Mouse (Mus musculus): ENCODE results near the gene Gpr84.

Gpr84 gene

GRCm38 (mm10) chr15:103305792-103306645 lies 4.4 kb downstream of the Gpr84 start:
- DNase-seq (ENCODE audit: low read depth, low spot score): no peak

- peak; percentile 99 for DNase-seq (ENCODE audit: low read depth, low spot score)
Observed at GRCm38 (mm10) chr15:103305070-103305678, 5.2 kb downstream of the Gpr84 start.

- DNase-seq (ENCODE audit: low read depth, low spot score): peak; percentile 32
Observed at GRCm38 (mm10) chr15:103304616-103304969, 5.8 kb downstream of the Gpr84 start.

GRCm38 (mm10) chr15:103303916-103304615 lies 6.3 kb downstream of the Gpr84 start:
- DNase-seq (ENCODE audit: low read depth, low spot score): no peak

GRCm38 (mm10) chr15:103302341-103303021 lies 7.9 kb downstream of the Gpr84 start:
- DNase-seq (ENCODE audit: low read depth, low spot score): no peak

GRCm38 (mm10) chr15:103301547-103302340 lies 8.7 kb downstream of the Gpr84 start:
- DNase-seq (ENCODE audit: low read depth, low spot score): no peak

GRCm38 (mm10) chr15:103301046-103301445 lies 9.4 kb downstream of the Gpr84 start:
- no peak for DNase-seq (ENCODE audit: low read depth, low spot score)

GRCm38 (mm10) chr15:103300560-103300959 lies 9.9 kb downstream of the Gpr84 start:
- DNase-seq (ENCODE audit: low read depth, low spot score): no peak

GRCm38 (mm10) chr15:103300067-103300471 lies 10.3 kb downstream of the Gpr84 start:
- DNase-seq (ENCODE audit: low read depth, low spot score): peak; percentile 46

- no peak for DNase-seq (ENCODE audit: low read depth, low spot score)
Observed at GRCm38 (mm10) chr15:103299644-103300043, 10.8 kb downstream of the Gpr84 start.

- DNase-seq (ENCODE audit: low read depth, low spot score): no peak
Observed at GRCm38 (mm10) chr15:103298861-103299616, 11.4 kb downstream of the Gpr84 start.

GRCm38 (mm10) chr15:103298026-103298425 lies 12.4 kb downstream of the Gpr84 start:
- no peak for DNase-seq (ENCODE audit: low read depth, low spot score)

- DNase-seq (ENCODE audit: low read depth, low spot score): no peak
Observed at GRCm38 (mm10) chr15:103297313-103297712, 13.1 kb downstream of the Gpr84 start.

GRCm38 (mm10) chr15:103295851-103296250 lies 14.6 kb downstream of the Gpr84 start:
- DNase-seq (ENCODE audit: low read depth, low spot score): peak; percentile 72

GRCm38 (mm10) chr15:103294649-103295048 lies 15.8 kb downstream of the Gpr84 start:
- DNase-seq (ENCODE audit: low read depth, low spot score): no peak

GRCm38 (mm10) chr15:103293375-103293774 lies 17.0 kb downstream of the Gpr84 start:
- DNase-seq (ENCODE audit: low read depth, low spot score): peak; percentile 56

- DNase-seq (ENCODE audit: low read depth, low spot score): no peak
Observed at GRCm38 (mm10) chr15:103292673-103293345, 17.6 kb downstream of the Gpr84 start.

GRCm38 (mm10) chr15:103290843-103291242 lies 19.6 kb downstream of the Gpr84 start:
- DNase-seq (ENCODE audit: low read depth, low spot score): no peak

GRCm38 (mm10) chr15:103290417-103290816 lies 20.0 kb downstream of the Gpr84 start:
- no peak for DNase-seq (ENCODE audit: low read depth, low spot score)

GRCm38 (mm10) chr15:103289600-103289999 lies 20.8 kb downstream of the Gpr84 start:
- no peak for DNase-seq (ENCODE audit: low read depth, low spot score)

Data from R1 (cell line).